Mouse (Mus musculus) induced T-regulatory cell, adult 2 months (primary cell): Measurements from ENCODE around the gene Ppp2r1b.

Experiments used
- DNase-seq: peaks from one replicate; pipeline ENCODE4 v3.0.0-alpha.2; 2012; ENCODE audit warnings: low read depth

Ppp2r1b gene

GRCm38 (mm10) chr9:50868182-50868581, 23.1 kb downstream of the Ppp2r1b start:
- DNase-seq = no peak

DNA sequence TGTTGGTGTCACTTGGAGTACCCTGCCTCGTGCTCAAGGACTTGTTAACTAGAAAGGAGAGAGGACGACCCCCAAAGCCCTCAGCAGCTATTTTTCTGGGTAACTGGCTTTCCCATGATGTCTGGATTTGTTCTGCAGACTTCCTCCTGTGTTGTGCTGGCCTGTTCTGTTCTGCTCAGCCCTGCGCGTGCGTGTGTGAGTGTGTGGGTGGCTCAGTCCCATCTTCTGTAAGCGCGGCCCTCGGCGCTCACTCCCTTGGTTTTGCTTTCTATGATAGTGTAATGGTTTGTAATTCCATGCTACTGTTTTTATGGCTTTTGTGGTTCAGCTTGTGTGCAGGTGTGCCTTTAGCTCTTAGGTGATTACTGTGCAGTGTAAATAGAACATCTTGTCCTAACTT, 28.1 kb downstream of the Ppp2r1b start:
- DNase-seq = no peak

- DNase-seq = no peak
Observed at GRCm38 (mm10) chr9:50874031-50874430, 28.9 kb downstream of the Ppp2r1b start.

GRCm38 (mm10) chr9:50875470-50875869, 30.4 kb downstream of the Ppp2r1b start:
- no peak for DNase-seq

DNA sequence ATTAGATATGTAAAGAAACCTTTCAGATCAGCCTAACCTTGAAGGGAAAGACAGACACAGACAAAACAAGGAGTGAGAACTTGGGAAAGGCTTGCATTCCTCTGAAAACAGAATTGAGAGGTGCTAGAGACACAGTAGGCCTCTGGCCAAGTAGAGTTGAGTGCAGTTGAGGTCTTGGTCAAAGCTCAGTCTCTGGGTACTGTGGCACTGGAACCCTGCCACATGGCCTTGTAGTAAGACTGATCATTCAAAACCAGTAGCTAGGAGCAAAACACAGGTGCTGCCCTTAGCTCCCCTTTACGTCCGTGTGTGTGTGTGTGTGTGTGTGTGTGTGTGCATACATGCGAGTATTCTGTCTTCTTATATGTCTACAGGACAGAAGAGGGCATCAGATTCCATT, 31.2 kb downstream of the Ppp2r1b start:
- DNase-seq = no peak

GRCm38 (mm10) chr9:50877431-50877830, 32.3 kb downstream of the Ppp2r1b start:
- no peak for DNase-seq

- no peak for DNase-seq
Observed at GRCm38 (mm10) chr9:50882183-50882582, 37.1 kb downstream of the Ppp2r1b start.

GRCm38 (mm10) chr9:50884093-50884492, 39.0 kb downstream of the Ppp2r1b start:
- no peak for DNase-seq

DNA sequence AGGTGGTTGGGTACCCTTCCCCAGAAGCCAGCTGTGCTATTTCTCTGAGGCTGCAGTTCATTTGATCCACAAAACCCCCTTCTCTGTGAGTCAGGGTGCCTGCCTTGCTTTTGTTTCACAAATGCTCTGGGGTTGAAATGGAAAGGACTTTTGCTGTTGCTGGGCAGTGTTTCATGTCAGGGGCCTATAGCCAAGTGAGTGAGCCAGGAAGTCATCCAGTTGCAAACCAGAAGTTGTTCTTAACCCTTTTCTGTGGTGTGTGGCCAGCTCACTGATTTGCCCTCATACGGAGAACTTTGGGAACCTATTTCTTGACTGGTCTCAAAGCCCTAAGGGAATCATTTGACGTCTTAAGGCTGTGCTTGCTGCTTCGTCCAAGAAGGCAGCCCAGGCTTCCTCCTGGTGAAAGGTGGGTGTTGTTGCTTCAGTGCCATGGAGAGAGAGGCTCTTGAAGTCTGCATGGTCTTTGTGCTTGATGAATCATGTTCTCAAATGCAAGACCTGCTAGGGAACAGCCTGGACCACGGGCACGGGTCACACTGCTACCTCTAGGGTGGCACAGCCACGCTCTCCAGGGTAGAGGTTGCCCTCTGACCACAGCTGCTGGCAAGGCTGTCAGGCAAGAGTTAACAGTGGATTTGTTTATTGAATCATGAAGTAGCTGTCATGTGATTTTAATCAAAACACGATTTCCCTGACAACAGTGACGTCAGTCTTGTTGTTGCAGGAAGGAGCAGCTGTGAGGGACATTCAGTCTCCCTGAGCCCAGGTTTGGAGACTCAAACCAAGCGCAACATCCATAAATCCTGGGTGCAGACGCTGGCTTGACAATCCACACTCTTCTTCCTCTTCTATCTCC, 39.9 kb downstream of the Ppp2r1b start:
- peak; percentile 34 for DNase-seq

DNA sequence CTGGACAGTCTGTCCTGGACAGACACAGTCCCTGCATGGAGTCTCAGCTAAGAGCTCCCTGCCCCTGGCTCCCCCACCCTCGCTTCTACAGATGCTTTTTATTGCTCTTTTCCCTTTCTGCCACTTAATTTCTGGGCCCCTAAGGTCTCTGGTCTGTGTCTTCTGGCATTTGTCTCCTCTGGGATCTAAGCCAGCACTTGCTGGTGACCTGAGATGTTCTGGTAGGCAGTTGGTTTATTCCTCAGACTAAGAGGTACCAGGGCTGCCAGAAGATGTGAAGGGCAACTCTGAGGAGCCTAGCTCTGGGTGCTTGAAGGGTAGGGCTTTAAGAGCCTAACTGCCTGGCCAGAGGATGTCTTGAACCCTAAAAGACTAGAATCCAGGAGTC, 40.5 kb downstream of the Ppp2r1b start:
- DNase-seq = no peak

DNA sequence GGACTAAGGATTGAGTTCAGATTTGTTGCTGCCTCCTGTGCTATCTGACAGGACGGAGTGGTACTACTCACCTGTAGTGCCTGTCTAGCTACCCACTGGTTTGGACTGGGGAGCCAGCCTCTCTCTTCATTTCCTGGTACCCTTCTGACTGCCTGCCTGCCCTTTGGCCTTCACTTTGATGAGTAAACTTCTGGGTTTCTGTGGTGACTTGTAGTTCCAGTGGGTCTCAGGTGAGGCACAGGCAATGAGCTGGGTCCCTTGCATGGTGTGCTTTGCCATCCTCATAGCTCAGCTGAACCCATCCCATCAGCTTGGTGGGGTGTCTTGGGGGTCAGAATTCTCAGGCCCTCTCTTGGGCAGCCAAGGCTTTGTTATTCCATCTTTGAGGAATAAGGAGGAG, 41.8 kb downstream of the Ppp2r1b start:
- DNase-seq = no peak

- DNase-seq = no peak
Observed at GRCm38 (mm10) chr9:50887351-50887750, 42.2 kb downstream of the Ppp2r1b start.

DNA sequence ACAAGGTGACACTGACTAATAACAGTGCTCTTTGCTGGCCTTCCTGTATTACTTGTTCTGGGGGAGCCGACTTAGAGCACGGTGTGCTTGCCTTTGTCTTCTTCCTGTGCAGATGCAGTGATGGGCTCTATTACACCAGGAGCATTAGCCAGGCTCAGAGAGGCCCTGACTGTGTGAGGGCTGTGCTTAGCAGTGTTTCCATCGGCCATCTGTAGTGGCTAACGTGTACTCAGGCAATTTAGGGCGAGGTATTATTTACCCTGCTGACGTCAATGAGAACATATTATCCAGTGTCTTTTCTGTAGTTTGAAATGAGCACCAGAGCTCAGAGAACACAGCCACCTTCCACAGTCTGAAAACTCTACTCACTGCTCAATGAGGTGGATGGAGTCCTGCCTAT, 44.1 kb downstream of the Ppp2r1b start:
- no peak for DNase-seq

DNA sequence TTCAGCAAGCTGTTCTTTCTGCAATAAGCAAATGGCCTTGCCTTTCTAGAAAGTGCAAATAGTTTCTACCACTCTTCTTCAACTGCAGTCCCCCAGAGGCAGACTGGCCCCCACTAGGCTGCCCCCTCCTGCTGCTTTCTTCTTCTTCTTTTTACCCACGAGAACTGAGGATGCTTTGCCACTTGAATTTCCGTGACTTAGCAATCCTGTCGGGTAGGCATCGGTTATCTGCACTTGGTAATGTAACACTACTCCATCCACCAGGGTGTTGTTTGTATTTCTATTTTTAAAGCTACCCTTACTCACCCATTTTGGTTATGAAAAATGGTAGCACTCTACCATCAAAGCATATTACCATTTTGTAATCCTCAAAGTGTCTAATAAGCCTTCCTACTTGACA, 44.9 kb downstream of the Ppp2r1b start:
- no peak for DNase-seq

DNA sequence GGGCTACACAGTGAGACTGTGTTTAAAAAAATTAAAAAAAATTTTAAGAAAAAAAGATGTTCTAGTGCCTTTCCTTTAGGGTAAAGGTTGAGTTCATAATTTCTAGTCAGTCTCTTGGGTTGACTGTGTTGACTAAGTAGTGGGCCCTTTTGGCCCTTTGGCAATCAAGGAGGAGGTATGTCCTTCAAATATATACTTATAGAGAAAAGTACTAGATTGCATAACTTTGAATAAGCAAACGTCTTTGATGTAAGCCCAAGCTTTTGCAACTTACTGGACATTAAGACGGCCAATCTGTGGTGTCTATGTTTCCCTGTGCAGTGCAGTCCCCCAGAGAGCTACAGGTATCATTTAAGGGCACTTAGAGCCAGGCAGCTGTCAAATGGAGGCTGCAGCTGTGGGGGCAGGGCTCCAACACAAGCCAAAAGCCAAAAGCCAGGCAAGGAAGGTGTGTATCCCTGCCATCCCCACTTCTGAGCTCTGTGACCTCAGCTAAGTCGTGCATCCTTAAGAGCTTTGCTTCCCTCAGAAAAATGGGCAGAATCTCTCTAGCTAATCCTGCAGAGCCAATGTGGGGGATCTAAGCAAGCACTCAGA, 45.5 kb downstream of the Ppp2r1b start:
- DNase-seq = no peak

- DNase-seq = no peak
Observed at GRCm38 (mm10) chr9:50893665-50894064, 48.6 kb downstream of the Ppp2r1b start.

- DNase-seq = no peak
Observed at GRCm38 (mm10) chr9:50900026-50900920, 55.2 kb downstream of the Ppp2r1b start.

- DNase-seq = peak; percentile 66
Observed at GRCm38 (mm10) chr9:50904196-50904847, 59.2 kb downstream of the Ppp2r1b start.

- DNase-seq = peak; percentile 72
Observed at GRCm38 (mm10) chr9:50905321-50905720, 60.2 kb downstream of the Ppp2r1b start.

DNA sequence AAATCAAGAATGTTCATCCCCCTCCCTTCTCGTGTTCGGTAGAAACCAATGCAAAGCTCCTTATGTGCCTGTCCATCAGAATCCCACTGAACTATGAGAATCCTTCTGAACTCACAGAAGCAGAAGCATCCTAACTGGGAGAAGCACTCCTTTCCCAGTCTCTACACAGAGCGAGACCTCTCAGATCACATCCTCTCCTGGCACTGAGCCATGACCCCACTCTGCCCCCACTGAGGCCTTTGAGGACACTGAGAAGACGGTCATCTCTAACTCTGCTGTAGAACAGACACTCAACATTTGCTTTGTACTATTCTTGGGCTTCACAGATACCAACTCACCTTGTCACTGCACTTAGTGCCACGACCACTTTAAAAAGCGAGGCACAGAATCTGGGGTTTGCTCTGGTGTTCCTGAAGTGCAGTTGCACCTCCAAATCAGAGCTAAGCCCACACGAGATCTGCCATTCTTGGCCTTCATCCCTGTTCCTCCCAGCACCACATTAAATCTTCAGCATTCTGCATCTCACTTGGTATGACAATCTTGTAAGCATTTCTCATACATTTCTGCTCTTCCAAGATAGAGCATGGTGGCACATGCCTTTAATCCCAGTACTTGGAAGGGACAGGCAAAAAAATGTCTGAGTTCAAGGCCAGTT, 66.9 kb downstream of the Ppp2r1b start:
- no peak for DNase-seq

DNA sequence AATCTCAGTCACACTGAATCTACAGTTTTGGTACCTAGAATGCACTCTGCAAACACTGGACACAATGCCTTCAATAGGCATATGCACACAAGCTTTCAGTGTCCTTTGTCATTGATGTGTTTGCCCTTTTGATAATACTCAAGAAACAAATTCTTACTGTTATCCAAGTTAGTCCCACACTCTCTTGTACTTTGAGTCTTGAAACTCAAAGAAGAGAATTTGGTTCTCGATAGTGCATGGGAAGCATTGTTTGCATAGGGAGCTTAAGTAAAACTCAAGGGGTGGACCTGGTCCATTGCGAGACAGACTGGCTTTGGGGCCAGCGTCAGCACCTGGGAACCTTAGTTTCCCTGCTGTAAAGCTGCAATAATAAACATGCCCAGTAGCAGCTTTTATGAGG, 73.0 kb downstream of the Ppp2r1b start:
- no peak for DNase-seq

DNA sequence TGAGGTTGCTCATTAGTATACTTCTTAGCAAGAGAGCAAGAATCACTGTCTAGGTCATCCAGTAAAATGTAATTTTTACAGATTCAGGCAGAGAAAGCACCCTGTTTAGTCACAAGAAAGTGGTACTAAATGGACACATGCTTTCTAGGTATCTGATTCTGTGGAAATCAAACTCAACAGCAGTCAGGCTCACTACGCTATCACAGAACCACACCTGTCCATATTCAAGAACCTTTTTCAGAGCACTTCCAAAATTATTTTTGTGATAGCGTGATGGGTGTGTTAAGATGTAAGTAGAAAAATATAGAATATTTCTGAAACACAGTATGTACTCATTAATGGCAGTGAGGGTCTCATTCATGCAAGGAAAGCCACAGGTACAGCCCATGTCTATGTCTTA, 74.5 kb downstream of the Ppp2r1b start:
- DNase-seq = no peak
